Mouse (Mus musculus) erythroid progenitor cell, adult 5-6 weeks (primary cell): ENCODE results near the gene Raet1e. TPM values are rescaled to one million over a fixed set of nuclear protein-coding genes. Genes with fewer than 3 reads are reported as not detected.
"Not testable (repeated sequence)": the region's sequence is repeated elsewhere in the genome, so short reads cannot be mapped to it uniquely, and the experiment has no call there.

Source experiments
- ATAC-seq: replicated peaks from 2 replicates; pipeline ENCODE4 v1.8.0; 2016; ENCODE audit warnings: moderate number of reproducible peaks, mild to moderate bottlenecking, moderate TSS enrichment, inconsistent platforms; ENCODE audit not compliant: poor library complexity, low FRiP score, severe bottlenecking
- total RNA-seq, 2 experiments: library from RNA; stranded (forward) in 1 of 2; stranded (reverse) in 1 of 2; fragments of 150-400 nt in 1 of 2; fragments of 186-747, 209-891 nt in 1 of 2; gene quantifications; 2 replicates each; pipeline versions ENCODE4 v1.2.3 to v1.2.4; 2015 to 2017; ENCODE audit warnings: low replicate concordance in 2 of 2

The Raet1e gene
- total RNA-seq, 2 experiments from 2014 or later: not detected

DNA sequence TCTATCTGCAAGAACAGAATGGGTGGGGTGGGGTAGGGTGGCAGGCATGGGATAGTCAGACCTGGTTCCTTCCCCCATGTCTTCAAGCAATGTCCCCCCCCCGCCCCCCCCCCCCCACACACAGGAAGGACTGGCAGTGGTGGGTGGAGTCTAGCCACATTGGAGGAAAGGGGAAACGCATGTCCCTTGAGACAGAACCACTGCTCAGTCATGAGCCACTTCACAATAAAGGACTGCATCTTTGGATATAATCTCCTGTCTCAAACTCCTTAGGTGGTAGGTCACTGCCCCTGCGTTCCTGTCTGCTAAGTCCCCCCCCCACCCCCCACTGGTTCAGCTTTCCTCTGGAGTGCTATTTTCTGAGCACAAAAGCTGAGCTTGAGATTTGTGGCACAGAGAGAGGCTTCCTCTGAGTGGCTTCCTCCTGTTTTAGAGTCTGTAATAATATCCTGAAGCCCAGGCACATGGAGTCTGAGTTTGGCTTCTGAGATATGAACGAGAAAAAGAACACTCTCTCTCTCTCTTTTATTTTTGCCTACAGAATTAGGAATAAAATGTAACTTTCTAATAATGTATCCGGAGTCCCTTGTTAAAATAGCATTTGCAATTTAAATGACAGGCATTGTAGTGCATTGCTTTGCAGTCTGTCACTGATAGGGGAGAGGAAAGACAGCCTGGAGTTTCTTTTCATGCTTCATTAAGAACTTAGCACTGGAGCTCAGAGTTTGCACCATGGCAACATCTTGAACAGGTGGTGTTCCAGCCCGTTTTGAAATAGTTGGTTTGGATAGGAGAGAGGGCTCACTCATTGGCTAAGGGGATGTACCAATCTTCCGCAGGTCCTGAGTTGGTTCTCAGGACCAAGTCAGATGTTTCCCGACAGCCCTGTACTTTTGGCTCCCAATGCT is 112.8 kb downstream of the Raet1e start:
- not testable (repeated sequence) for ATAC-seq

DNA sequence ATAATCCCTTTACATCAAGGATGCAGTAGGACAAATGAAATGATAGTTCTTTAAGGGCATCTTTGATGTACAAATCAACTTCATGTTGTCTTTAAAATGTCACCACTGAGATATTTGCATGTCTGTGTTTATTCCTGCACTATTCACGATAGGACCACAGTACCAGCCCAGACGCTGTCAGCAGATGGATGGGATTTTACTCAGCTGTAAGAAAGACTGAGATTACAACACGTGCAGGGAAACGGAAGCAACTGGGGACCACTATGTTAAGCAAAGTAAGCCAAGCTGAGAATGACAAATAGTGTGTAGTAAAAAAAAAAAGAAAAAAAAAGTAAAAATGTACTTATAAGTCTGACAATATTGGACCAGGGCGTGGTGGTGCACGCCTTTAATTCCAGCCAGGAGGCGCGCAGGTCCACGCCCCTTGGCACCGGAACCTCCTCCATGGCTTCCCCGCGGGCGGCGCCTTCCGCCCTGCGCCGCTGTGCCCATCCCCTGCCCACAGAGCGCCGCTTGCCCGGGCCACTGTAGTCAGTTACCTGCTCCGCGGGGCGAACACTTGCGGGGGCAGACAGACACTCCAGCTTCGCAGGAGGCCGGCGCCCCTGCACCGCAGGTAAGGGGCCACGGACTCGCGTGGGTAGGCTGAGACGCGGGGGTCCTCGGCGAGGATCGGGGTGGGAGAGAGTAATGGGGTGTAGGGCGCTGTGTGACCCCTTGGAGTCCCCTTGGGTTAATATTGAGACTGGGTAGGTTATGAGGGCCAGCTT is 114.7 kb downstream of the Raet1e start:
- ATAC-seq: not testable (repeated sequence)

DNA sequence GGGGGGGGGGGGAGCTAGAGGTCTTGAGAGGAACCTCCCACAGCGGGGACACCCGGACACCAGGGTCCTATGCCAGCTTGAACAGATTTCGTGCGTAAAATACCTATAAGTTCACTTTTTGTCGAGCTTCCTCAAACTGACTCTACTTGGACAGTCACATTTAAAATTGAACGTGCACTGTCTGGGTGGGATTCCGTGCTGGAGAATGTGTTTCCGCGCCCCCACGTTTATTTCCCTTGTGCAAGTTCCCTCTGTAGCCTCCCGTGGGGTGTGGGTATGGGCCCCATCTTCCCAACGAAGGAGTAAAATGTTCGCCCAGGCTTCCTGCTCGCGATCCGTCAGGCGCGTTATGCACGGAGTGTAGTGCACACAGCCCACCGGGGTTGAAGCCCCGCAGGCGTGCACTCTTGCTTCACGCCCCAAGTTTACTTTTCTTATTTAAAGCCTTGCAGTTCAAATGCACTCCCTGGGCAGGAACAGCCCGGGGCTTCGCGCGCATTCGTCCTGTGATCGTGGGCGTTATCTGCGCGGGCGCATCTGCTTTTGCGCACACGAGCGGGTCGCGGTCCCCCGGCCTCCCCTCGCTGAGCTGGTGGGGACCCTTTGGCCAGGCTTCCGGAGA is 115.4 kb downstream of the Raet1e start:
- ATAC-seq: no peak

DNA sequence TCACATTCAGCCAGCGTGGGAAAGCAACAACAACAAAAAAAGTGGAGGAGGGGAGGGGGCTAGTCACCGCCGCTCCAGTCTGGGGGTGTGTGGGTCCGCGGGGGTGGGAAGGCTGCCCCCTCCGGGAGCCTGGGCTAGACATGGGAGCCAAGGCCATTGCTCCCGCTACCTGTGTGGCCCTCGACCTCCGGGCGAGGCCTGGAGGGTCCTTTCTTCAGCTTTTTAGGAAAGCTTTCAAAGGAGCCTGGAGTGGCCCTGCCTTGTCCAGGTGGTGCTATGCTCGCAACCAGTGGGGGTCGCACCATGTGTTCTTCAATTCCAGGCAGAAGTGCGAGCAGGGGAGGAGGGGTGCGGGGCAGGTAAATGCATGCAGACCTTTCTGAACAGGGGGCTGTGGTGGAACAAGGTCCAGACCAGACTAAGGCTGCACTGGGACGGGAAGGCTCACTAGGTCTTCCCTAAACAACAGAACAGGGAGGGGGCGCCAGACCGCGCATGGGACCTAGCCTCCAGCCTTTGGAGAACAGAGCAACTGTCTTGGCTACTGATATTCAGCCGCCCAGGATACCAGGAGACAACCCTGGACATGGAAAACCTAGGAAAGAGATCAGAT is 116.2 kb downstream of the Raet1e start:
- ATAC-seq: no peak

DNA sequence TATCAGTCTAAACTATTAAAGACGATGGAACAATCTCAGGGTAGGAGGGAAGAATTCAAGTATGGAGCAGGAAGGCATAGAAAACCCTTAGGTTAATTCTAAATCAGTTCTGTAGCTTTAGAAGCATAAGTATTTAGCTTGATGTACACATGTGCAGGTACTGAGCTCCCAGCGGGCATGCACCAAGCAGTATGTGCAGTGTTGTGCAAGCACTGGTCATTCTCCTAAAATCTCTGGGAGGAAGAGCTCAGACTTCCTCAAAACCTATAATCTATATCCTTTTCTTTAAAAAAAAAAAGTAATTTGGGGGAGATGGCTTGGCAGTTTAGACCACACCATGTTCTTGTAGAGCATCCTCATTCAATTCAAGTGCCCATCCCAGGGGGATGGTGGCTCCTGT is 120.1 kb downstream of the Raet1e start:
- not testable (repeated sequence) for ATAC-seq

DNA sequence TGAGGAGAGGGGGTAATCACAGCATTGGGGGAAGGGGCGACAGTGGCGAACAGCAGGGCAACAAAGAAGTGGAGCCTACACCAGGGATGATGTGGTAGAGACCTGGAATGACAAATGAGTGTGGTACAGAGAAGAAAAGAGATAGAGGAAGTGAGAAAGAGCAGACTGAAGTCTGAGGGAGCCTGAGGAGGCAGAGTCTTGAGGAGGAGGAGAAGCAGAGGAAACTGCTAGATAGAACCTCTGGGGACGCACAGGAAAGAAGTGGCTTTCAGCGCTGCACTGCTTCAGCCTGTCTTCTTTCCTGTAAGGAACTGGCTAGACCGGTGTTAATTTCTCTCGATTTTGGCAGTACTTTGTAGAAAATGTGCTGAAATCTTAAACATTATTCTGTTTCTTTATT is 124.4 kb downstream of the Raet1e start:
- no peak for ATAC-seq

DNA sequence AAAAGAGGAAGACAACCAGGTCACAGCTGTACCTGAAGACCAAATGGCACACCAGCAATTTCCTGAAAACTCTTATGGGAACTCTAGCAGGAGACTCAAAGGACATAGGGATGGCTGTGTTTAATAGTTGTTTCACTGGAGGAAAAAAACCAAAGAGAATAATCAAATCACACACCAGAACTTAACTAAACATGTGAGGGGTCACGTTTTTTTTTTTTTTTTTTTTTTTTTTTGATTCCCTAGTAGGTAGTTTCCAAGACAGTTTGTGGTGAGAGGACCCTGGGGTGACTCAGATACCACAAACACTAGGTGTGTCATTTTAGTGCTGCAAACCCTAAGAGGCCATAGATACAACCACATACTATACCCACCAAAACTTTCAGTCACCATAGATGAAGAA is 137.3 kb downstream of the Raet1e start:
- ATAC-seq: no peak

DNA sequence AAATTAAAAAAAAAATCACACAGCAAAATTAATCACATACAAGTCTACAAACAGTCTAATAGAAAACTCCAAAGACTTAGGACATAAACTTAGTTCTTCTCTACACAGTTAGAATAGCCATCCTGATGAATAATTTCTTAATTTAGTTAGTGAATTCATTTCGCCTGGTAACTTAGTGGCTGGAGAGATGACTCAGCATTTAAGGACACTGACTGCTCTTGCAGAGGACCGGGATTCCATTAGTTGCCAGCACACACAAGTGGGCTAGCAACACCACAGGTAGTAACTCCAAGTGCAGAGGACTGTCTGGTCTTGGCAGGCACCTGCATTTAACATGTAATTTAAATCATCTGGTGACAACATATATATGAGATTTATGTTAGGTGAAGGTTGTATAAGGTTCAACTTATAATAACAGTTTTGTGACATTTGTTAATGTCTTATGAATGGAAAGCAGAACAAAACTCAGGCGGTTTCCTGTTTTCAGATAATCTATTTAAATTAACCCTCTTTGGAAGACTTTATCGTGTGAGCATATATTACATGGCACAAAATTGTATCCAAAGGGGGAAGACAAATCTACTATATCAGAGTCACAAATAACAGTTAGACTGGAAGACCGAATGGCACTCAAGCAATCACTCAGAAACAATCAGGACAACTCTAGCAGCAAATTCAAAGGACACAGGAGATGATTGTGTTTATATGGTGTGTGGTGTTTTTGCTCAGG is 138.8 kb downstream of the Raet1e start:
- no peak for ATAC-seq

DNA sequence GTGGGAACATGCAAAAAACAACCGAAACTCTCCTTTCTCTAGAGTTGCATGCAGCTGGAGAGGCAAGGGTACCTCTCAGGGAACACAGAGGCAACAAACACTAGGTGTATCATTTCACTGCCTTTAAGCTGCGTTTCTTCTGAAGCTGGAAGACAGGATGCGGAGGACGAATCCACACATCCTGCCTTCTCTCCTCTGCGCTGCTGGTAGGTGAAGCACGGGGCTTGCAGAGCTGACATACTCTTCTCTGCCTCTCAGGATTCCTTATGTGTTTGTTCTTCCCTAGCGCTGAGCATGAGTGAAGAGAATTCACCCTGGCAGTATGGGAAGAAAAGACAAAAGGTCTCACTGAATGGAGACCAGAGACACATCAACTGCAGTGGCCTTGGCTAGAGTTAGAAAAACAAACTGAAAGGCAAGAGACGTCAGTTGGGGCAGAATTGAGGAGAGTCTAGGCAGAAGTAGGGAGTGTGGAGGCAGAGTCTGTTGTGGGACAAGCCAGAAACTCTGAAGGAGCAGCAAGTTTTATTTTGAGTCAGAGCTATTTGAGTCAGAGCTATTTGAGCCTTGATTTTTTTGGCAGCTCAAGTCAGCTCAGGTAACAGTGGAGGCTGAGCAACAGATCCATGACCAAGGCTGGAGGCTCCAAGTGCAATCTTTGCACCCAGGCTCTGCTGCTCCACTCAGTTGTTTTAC is 139.5 kb downstream of the Raet1e start:
- no peak for ATAC-seq

DNA sequence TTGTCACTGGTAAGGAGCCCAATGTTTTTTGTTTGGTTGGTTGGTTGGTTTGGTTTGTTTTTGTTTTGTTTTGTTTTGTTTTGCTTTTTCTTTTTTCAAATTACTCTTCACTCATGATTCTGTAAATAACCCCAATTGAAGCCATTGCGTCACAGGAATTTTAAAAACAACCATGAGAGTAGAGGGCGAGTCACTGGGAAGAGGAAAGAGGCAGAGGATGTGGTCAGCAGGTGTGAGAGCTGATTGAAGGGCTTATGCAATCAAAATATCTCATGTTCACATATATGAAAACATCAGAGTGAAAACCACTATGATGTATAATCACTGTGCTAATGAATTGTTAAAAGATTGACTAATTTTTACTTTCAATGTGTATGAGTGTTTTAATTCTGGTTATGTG is 141.0 kb downstream of the Raet1e start:
- no peak for ATAC-seq

DNA sequence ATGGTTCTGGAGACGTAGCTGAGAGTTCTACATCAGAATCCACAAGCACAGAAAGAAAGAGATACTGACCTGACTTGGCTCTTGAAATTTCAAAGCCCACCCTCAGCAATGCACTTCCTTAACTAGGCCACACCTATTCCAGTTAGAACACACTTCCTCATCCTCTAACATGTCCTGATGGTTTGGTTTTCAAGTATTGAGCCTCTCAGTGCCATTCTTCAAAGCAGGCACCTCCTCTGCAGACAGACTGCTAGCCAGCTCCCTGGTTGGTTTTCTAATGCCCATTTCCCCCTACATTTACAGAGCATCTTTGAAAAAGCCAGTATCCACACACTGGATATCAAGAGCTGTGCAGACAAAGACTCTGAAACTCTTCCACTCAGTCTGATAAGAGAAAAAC is 143.3 kb downstream of the Raet1e start:
- no peak for ATAC-seq

DNA sequence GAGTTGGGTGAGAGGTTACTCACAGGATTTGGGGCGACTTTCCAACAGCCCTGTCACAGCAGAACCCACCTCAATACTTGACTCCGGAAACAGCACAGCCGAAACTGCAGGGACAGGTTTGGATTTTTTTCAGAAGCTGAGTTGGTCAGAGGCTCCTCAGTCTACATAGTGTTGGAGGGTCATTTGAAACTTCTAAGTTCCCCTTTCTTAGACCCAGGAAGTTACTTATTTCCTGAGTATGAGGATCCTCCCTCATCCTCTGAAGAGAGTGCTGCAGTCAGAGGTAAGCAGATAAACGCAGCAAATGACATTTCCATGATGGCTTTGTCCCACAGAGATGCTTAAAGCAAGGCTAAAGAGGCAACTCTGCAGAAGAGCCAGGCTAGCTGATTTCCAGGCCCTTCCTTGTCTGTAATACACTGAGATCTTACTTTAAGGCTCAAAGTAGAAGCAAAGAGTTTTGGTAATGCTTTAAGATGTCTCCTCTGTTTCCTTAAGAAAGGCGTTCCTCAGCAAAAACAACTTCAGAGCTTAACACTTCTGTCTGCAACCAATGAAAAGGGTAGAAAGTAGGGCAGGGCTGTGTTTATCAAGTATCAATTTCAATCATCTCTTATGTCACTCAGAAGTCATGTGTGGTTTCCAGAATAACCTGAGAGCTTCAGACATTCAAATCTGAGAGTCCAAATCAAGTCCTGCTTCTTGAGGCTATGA is 144.1 kb downstream of the Raet1e start:
- ATAC-seq: no peak

DNA sequence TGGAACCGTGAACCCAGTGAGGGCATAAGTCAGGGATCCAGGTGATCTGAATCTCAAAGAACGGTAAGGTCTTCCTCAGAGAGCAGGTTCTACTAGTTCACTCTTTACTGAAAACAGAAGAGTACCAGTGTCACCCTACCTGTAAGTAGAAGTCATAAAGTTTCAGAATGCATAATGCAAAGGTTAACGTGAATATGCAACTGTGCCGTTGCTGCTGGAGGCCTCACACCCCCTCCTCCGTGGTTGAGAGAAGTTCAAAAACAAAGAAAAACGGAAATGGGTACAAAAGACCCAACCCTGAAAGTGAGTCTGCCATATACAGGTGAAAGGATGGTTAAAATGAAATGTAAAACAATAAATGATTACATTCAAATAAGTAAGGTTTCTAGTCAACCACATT is 145.4 kb downstream of the Raet1e start:
- ATAC-seq: no peak

DNA sequence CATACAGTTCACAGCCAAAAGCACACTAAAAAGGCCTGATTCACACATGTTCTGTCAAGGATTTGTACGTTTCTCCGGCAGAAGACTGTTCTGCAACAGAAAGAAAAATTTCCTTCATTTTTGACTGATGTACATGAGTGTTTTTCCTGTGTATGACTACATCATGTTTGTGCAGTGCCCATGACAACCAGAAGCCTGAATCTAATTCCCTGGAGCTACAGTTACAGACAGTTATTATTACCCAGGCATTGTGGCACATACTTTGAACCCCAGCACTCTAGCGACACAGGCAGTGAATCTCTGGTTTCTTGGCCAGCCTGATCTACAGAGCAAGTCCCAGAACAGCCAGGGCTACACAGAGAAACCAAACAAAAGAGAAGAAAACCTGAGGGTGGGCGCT is 147.4 kb downstream of the Raet1e start:
- ATAC-seq: no peak

DNA sequence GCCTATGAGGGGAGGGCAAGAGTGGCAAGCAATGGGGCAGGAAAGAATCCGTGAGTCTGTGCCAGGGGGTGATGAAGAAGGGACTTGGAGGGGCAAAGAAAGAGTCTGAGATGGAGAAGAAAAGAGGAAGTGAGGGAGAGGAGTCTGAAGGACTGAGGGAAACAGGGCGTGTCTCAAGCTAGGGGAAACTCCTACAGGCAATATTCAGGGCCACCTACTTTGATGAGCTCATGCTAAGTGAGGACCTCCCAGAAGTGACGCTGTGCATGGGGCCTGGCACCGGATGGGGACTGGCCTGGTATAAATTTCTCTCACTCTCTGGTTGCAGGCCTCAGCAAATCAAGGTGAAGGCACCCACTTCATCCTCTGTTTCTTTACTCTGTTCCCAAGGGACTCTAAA is 148.1 kb downstream of the Raet1e start:
- ATAC-seq: no peak

DNA sequence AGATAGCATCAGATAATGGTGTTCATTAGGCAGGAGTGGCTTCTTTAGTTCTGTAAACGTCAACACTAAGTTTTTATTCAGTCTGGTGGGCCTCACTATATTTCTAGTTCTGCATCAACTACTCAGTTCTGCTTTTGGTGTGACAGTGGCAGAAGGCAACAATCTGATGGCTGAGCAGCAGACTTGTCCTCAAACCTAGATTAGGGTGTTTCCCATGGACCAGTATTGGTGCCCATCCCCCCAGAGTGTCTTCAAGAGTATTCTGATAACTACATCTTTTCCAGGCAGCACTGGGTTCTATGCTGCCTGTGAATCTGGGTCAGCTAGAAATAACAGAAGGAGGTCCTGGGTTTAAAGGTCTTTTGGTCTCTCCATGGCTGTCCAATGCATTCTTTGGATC is 149.9 kb downstream of the Raet1e start:
- ATAC-seq: no peak

DNA sequence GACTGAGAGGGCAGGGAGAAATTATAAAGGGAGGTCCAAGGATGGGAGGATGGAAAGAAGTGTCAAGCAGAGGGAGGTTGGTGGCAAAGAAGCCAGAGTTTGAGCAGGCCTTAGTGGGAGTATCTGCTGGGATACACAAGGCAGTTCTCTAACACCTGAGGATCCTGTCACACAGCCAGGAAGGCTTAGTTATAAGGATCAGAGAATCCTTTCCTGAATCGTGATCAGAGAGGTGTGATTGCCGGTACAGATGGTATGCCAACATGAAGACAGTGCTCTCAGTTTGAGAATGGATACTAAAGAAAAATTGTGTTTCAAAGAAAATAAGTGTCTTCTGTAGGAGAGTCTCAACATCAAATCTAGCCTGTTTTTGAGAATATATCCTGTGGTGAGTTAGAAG is 164.5 kb downstream of the Raet1e start:
- ATAC-seq: no peak

DNA sequence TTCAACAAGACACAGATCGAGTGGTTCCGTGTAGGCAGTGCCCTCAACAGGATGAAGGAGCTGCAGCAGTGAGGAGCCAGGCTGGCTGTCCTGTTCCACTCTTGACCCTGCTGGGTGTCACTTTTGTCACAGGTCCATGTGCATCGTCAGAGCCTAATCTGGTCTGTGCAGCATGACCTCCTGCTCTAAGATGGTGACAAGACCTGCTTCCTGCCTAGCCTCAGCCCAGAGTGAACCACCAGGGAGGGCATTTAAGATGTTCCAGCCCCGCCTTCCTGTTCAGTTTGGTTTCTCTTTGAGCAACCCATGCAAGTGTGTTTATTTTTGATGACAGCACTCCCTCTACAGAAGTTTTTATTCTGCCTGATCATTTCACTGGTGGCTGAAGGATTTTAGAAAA is 187.4 kb downstream of the Raet1e start:
- not testable (repeated sequence) for ATAC-seq
